Mouse (Mus musculus): Measurements from ENCODE around the gene Olfr658.
A peak's percentile ranks its signal among the peaks of the same experiment; 100 is the strongest.

The Olfr658 gene

GRCm38 (mm10) chr7:104646841-104647482 is at the start of gene Olfr658:
Gene Olfr658 (minus strand): TSS chr7:104647305.
- peak; percentile 18 for DNase-seq

GRCm38 (mm10) chr7:104686201-104686600 is 39.1 kb upstream of the Olfr658 start, which contains the start of gene Olfr661:
Gene Olfr661 (plus strand): TSS chr7:104686501.
- DNase-seq: no peak

- DNase-seq: no peak
These were observed 19.3 kb upstream of the Olfr658 start, which contains the start of gene Olfr659 for GRCm38 (mm10) chr7:104666453-104666852. Gene Olfr659 (plus strand): TSS chr7:104666753.

DNA sequence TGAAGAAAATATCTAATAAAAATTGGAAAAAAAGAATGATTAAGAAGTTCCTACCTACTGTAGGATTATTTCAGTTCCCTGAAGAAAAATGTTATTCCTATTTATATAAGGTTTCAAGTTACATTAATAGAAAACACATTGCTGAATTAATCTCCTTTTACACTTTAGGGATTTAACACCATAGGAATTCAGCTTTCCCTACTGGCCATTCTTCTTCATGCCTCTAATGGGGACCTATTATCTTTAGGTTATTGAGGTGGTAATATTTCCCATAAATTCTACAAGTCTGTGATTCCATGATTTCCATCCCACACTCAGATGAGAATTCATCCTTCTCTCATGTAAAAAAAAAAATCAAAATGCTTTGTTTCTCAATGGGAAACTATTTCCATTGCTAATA is 22.6 kb downstream of the Olfr658 start, which contains the start of gene Olfr657:
Gene Olfr657 (plus strand): TSS at position 301 of the 400 bp plus-strand sequence.
- DNase-seq: no peak

DNA sequence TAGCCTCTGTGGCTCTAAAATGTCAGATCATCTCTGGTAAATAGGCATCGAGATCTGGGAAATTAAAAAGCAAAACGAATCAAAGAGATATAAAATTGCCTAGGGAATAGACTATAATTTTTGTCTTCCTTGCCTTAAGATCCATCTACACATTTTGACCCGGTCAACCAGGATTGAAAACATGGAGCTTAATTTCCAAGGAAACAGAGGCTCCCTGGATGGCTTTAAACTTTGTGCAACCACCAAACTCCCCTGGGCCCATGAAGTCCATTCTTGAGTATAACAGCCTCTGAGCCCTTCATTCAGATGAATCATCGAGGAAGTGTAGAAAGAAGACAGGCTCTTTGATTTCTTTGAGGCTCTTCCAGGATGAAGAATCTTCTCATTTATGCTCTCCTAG is 33.5 kb downstream of the Olfr658 start, which contains the start of gene Olfr656:
Gene Olfr656 (plus strand): TSS at position 301 of the 400 bp plus-strand sequence.
- no peak for DNase-seq

GRCm38 (mm10) chr7:104604727-104605126 is 42.4 kb downstream of the Olfr658 start:
- no peak for DNase-seq

GRCm38 (mm10) chr7:104603173-104603572 is 43.9 kb downstream of the Olfr658 start:
- DNase-seq: no peak

DNA sequence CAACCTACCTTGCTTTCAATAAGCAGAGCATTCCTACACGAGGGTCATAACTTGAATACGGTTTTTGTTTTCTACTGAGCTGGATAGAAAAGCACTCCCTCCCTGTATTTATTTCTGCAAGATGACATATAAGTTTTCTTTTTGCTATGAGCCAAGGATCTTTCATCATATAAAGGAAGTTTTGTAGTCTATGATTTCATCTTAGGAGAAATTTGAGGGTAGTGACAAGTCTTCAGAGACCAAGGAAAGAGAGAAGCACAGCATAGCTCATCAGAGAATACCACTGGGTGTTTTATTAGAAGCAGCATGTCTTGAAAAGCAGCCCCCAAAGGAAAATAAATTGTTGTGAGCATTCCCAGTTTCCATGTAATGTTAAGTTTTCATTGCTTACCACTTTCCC is 45.4 kb downstream of the Olfr658 start, which contains the start of gene Olfr655:
Gene Olfr655 (minus strand): TSS at position 101 of the 400 bp plus-strand sequence.
- DNase-seq: no peak
